Mouse (Mus musculus) monocyte, adult 2 months (primary cell): ENCODE measurements around the gene Cstl1.
A peak's percentile ranks its signal among the peaks of the same experiment; 100 is the strongest.
"Not testable (repeated sequence)": the region's sequence is repeated elsewhere in the genome, so short reads cannot be mapped to it uniquely, and the experiment has no call there.

Experiments used
- DNase-seq, 2 experiments: peaks; one replicate each; pipeline ENCODE4 v3.0.0; 2022; ENCODE audit warnings: low spot score in 2 of 2, low read depth in 1 of 2

Cstl1 gene

DNA sequence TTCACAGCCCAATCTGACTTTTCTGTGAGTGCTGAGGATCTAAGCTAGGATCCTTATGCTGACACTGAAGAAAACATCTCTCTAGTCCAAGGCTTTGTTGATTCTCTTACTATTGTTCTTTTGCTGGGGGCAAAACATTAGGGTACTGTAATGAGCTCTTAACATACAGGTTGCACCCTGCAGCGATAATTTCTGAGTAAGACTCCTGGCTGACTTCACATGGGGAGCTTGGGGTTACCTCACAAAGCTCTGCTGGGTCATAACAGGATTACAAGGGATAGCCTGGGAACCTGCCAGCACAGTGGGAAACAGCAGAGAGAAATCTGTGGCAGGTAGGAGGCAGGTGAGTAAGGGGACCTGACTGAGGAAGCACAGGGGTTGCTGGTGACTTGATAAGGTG is at the start of gene Cstl1:
TSS of gene Cstl1 (plus strand) at position 301 of the 400 bp plus-strand sequence.
- DNase-seq: no peak

DNA sequence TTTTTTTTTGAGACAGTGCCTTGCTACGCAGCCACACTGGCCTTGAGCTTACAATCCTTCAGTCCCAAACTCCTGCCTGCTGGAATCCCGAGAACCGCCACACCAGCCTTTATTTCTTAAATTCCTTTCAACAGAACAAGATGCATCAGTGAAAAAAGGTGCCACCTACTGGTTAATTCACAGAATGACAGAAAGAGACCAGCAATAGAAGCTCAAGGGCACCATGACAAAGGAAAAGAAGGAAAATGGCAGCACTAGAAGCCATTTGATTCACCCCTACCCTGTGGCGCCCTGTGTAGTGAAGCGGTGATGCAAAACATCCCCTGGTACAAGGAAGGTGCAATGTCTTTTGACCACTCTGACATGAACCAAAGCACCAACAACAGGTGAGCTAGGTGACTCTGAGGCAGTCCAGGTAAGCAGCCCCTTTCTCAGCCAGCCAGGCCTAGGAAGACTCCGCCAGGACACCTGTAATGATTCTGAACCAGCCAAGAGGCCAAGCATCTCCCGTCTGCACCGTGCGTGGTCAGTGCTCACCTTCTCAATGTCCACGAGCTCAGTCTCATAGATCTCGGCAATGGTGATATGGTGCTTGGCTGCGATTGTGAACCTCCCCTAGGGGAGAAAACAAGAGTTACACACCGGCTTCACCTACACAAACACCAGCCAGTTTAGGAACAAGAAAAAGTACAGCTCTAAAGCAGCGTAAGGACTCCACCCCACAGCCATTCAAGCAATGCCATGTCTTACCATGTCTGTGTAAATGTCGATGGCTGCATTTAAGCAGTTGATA is 43.6 kb upstream of the Cstl1 start:
- DNase-seq: no peak

GRCm38 (mm10) chr2:148707202-148707530 is 43.0 kb upstream of the Cstl1 start:
- DNase-seq: no peak

- no peak for DNase-seq
Measured at GRCm38 (mm10) chr2:148712326-148712725, 37.8 kb upstream of the Cstl1 start.

DNA sequence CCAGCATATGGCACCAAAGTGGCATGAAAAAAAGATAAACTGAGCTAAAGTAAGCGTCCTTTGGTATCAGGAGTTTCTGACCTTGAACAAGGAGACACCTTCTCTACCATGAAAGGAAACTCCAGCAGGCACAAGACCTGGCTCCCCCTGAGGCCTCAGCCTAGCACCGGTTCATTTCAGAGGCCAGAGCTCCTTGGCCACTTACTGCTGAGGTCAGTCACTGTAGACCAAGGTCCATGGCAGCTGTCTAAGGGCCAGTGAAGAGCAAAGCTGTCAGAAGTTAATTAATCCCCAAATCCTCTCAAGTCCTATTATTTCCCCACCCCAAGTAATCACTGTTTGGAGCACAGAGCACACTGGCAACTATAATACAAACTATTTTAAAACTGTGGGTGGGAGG is 33.1 kb upstream of the Cstl1 start:
- no peak for DNase-seq

DNA sequence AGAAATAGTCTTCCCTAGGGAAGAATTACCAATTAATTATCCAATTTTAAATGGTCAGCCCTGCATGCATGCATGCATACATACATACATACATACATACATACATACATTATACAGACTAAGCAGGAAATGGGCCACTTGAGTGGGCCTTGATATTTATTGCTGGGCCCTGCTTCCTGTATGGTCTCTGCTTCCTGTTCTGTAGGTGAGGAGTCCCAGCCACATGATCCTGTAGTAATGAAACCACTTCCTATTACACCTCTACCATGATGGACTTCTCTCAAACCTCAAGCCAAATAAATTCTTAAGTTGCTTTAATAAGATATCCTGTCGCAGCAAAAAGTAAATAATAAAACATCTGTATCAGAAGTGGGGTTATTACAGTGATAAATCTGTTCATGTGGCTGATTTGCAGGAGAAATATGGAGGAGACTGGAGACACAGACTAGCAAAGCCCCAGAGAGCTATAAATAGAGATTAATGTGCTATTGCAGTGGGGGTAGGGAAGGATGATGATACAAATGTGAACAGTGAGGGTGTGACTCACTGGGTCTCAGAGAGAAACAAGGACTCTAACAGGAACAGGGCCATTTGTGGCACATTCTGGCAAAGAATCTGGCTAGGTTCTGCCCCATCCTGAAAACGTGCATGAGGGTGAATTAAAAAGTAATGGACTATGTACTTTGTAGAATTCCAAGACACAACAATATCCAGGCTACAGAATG is 30.7 kb upstream of the Cstl1 start:
- DNase-seq: no peak

DNA sequence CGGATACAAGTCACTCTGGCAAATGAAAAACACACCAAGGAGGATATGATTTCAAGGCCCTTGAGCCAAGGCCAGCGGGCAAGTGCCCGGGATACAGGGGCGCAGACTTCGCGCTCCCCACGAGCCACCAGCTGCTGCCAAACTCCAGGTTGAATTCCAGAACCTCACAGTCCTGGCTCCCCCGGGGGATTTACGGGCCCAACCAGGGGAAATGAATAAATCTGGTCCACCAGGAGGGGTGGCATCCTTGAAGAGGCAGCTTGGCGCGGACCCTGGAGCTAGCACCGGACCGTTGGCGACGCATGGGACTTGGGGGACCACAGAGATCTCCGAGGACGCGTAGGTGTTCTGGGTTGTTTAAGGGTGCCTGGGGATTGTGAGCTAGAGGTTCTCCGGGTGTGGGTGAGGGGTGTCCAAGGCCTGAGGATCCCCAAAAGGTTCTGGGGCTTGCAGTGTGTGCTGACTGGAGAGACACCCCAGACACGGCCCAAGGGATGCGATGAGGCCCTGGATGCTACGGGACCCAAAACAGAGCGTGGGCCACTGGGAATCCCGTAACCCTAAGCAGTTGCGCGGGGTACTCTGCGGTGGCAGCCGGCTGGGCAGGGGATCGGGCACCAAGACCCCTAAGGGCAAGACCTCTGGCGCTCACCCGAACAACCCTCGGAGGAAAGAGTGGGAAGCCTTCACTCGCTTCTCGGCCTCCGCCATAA is 18.4 kb upstream of the Cstl1 start:
- no peak for DNase-seq

- peak; percentile 30 to 34 for DNase-seq
Measured at GRCm38 (mm10) chr2:148732327-148733000, 17.7 kb upstream of the Cstl1 start, which contains the start of gene Napb. Gene Napb, minus strand, starts transcription at chr2:148732467.

DNA sequence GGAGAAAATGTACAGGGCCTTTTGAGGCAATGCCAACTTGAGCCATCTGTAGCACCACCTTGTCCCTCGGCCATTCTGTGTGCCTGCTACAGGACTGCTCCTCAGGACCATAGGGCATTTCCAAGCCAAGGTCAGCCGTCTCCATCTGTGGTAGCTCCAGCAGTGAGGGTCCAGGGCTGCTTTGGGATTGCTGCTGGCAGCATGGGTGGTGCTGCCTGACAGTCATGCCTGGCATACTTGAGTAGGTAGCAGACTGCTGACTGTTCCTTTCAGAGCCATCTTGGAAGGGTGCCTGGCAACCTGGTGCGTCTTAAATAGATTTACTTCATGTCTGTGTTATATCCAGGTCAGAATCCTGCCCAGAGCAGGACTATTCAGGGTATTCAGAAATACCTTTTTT is 7.2 kb upstream of the Cstl1 start:
- no peak for DNase-seq

GRCm38 (mm10) chr2:148743846-148744407 is 6.2 kb upstream of the Cstl1 start:
- DNase-seq: no peak

DNA sequence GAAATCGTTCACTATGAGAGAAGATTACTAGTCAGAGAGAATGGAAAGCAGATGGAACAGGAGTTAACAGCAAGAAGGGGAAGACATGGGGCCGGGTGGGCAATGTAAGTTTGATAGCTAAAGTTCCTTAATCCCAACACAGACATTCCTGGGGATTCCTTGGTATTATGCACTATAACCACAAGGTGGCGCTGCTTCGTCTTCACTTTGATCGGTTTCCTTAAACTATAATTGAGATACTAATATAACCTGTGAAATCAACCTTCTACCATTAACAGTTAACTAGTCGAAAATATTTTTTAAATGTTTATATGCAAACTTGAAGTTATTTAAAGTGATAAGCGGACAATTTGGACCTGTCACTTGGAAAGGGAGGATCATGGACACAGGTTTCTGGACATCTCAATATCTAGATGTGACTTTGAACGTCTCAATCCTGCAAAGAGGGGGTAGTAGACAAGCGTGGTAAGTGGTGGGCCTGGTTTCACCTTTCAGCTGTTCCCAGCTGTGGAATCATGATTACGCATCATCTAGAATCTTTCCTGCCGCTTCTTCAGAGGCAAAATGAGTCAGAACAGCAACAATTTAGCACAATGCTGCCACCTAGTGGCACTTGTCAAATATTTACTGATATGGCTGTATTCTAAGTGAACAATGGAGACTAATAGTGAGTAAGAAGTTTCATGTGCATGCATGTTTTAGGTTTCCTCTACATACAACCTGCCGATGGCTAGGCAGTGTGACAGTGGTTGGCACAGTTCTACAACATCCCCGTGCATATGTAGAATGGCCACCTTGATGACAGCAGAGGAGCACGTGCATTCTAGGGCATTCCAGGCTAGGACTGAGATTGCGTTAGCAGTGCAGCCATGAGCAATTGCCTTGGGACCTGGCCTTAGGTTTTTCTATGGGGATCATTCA is 2.0 kb downstream of the Cstl1 start:
- peak; percentile 24 to 49 for DNase-seq

DNA sequence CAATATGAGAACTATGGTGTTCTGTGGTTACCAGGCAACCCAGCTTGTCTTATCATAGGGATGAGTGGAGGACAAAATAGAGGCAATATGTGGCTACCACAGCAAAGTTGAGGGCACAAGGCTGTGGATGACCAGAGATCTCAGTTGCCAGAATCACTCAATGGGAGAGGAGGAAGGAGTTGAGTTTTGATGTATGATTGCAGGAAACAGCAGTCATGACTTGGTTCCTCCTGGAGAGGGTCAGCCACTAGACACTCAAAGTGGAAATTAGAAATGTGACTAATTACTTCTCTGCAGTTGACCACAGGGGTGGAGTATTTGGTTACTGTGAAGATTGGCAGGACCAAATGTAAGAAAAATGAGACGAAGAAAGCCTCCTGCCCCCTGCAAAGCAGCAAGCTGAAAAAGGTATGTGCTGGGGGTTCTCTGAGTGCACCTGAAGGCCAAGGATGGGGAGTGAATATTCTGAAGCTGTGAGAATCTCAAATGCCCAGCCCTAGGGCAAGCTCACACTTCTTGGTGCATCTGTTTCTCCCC is 4.2 kb downstream of the Cstl1 start:
- no peak for DNase-seq

- peak in 1 of 2 experiments; percentile 3 for DNase-seq
Measured at GRCm38 (mm10) chr2:148763648-148764388, 13.7 kb downstream of the Cstl1 start.

GRCm38 (mm10) chr2:148771397-148771796 is 21.2 kb downstream of the Cstl1 start, which contains the start of gene Cst11:
Gene Cst11, minus strand, starts transcription at chr2:148771497.
- DNase-seq: not testable (repeated sequence)

DNA sequence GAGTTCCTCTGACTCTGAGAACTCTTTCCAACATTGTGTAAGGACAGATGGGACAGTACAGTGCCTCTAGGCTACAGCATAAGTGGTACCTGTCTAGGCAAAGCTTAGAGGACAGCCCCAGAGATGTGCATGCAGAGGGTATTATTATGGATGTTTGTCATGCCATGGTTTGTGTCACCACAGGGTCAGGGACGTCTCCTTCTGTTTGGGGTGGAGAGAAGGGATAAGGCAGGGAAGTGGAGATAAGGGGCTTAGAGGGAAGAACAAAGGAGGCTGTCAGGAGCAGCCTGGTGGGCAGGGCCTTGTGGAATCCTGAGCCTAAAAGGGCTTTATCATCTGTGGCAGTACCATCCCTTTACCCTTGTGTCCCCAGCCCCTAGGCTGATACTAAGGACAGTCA is 31.6 kb downstream of the Cstl1 start, which contains the start of gene 8030411F24Rik:
TSS of gene 8030411F24Rik (plus strand) at position 301 of the 400 bp plus-strand sequence.
- DNase-seq: no peak

DNA sequence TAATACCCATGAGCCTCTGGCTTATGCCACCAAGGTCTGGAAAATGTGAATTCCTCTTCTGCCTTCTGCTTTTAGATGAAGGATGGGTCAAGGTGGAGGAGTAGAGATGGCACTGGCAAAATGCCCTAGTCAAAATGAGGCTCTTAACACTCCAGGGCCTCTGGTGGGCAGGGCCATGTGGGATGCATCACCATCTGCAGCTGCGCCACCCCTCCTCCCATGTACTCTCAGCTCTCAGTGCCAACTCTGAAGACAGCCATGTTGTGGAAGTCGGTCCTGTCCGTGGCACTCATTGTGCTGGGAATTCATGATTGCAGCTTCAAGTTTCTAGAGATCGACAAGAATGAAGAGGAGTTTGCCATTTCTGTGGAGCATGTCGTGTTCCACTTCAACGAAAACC is 39.0 kb downstream of the Cstl1 start, which contains the start of gene Cst12:
TSS of gene Cst12 (plus strand) at position 220 of the 400 bp plus-strand sequence.
- DNase-seq: no peak

- DNase-seq: no peak
Measured at GRCm38 (mm10) chr2:148798485-148798884, 48.3 kb downstream of the Cstl1 start, which contains the start of gene Cst8. Gene Cst8, plus strand, starts transcription at chr2:148798785.

- DNase-seq: no peak
Measured at GRCm38 (mm10) chr2:148801491-148801921, 51.3 kb downstream of the Cstl1 start.
